Mouse (Mus musculus) bone marrow, adult 2 months (tissue): ENCODE results near the gene Minos1.

Experiments
- CTCF ChIP-seq: fragments of 200-500 bp; IDR thresholded peaks from 2 replicates; pipeline ENCODE4 v1.5.1; 2011; ENCODE audit warnings: low read length, control low read depth; ENCODE audit not compliant: control insufficient read depth, insufficient read depth
- POLR2A ChIP-seq: fragments of 200-500 bp; IDR thresholded peaks from 2 replicates; pipeline ENCODE4 v1.6.1; 2011; ENCODE audit warnings: low read depth, mild to moderate bottlenecking, control low read depth, low read length, borderline replicate concordance; ENCODE audit not compliant: control insufficient read depth

- TF ChIP-seq POLR2A, result no peak
- no peak for TF ChIP-seq CTCF
Measured at GRCm38 (mm10) chr4:139179731-139180625, 49.1 kb upstream of the Minos1 start.
